ENCODE assay signal across 22 mouse cellular contexts in the genomic region with DNA sequence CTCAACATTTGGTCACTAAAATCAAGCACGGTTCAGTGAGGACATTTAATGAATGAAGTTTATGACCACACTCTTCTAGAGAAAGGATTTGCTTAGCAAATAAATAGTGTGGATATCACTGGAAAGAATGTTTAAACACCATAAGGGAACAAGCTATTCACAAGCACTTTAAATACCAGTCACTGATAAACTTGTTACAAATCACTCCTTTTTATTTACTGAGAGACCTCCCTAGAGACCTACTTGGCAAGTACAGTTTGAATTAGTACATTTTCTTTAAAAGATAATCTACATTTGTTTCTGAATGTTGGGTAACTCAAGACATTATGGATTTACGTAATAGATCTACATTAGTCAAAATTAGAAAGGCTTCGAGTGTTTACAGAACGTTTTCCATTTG.
"Had no signal": no experiment of that assay in that cellular context is flagged by ENCODE, and none has a peak within 500 bp of the region (broad histone marks: within the 10 kb centered on the region; RNA-seq: fewer than 3 reads in every experiment).

No protein-coding gene starts in this region.

- H3K4me1 ChIP-seq: limb, embryonic 10.5 days; limb, embryonic 13.5 days; liver, embryonic 12.5 days; liver, embryonic 15.5 days; midbrain, embryonic 10.5 days; midbrain, embryonic 13.5 days; neural tube, embryonic 13.5 days had no signal

- H3K4me3 ChIP-seq: limb, embryonic 10.5 days; limb, embryonic 13.5 days; liver, embryonic 12.5 days; liver, embryonic 15.5 days; midbrain, embryonic 10.5 days; midbrain, embryonic 13.5 days; myocyte; neural tube, embryonic 13.5 days had no signal

- H3K36me3 ChIP-seq: limb, embryonic 10.5 days; limb, embryonic 13.5 days; liver, embryonic 12.5 days; liver, embryonic 15.5 days; midbrain, embryonic 10.5 days; midbrain, embryonic 13.5 days; neural tube, embryonic 13.5 days had no signal

- ATAC-seq: hindbrain, postnatal 0 days; inflammation-experienced regulatory T-cells, adult 6 months; liver, embryonic 12.5 days; midbrain, embryonic 13.5 days; midbrain, embryonic 16.5 days had no signal

- H3K4me2 ChIP-seq: limb, embryonic 13.5 days; liver, embryonic 12.5 days; liver, embryonic 15.5 days; midbrain, embryonic 13.5 days; neural tube, embryonic 13.5 days had no signal

- H3K27ac ChIP-seq: hindbrain, postnatal 0 days; limb, embryonic 10.5 days; limb, embryonic 13.5 days; liver, embryonic 12.5 days; liver, embryonic 15.5 days; macrophage; midbrain, embryonic 10.5 days; midbrain, embryonic 13.5 days; neural tube, embryonic 13.5 days had no signal

- DNase-seq: kidney, adult 11 months; kidney, postnatal 14 days; kidney, postnatal 4 days; liver; lung, adult 18-20 months; retina, postnatal 1 day; right cerebral cortex, postnatal 25 days; spleen, adult 18-20 months; thymus, adult 18-20 months; thymus, postnatal 36 days had no signal

- H3K9me3 ChIP-seq: limb, embryonic 10.5 days; limb, embryonic 13.5 days; liver, embryonic 12.5 days; liver, embryonic 15.5 days; midbrain, embryonic 10.5 days; midbrain, embryonic 13.5 days; neural tube, embryonic 13.5 days had no signal

- H3K9ac ChIP-seq: limb, embryonic 13.5 days; liver, embryonic 12.5 days; liver, embryonic 15.5 days; midbrain, embryonic 13.5 days; neural tube, embryonic 13.5 days had no signal

- H3K27me3 ChIP-seq: limb, embryonic 13.5 days; liver, embryonic 12.5 days; liver, embryonic 15.5 days; midbrain, embryonic 13.5 days; neural tube, embryonic 13.5 days had no signal
